Mouse (Mus musculus) gastrocnemius, adult 2 months (tissue): ENCODE measurements around the gene Il1r1. TPM values are rescaled to one million over a fixed set of nuclear protein-coding genes. Genes with fewer than 3 reads are reported as not detected.
A peak's percentile ranks its signal among the peaks of the same experiment; 100 is the strongest.

ENCODE experiments used
- DNase-seq: peaks from one replicate; pipeline ENCODE4 v3.0.0; 2022
- H3K27ac ChIP-seq: fragments of 200-600 bp; 2 replicates; pipeline ENCODE4 v1.8.1; 2022; ENCODE audit warnings: mild to moderate bottlenecking
- H3K4me3 ChIP-seq: fragments of 200-600 bp; 2 replicates; pipeline ENCODE4 v1.8.1; 2022; ENCODE audit warnings: mild to moderate bottlenecking, moderate library complexity
- CTCF ChIP-seq: fragments of 200-600 bp; IDR thresholded peaks from 2 replicates; pipeline ENCODE4 v1.8.1; 2022; ENCODE audit warnings: antibody characterized with exemption, mild to moderate bottlenecking, moderate library complexity
- intact Hi-C: fragments of 180-260 bp; cut with DNase I; formaldehyde crosslinking; loops from one replicate; pipeline ENCODE4 v1.15.1; 2025
- total RNA-seq, 2 experiments: library from RNA; stranded (reverse); gene quantifications; 2 replicates each; pipeline ENCODE4 v1.2.3; 2021

Il1r1 gene
- total RNA-seq, 2 experiments from 2014 or later: 3.0 to 3.4 TPM

- TF ChIP-seq CTCF: no peak; the same call in 1 of the 2 replicates
- intact Hi-C loops: no loop called here
These were observed 41.8 kb downstream of the Il1r1 start for GRCm38 (mm10) chr1:40266431-40267260.

GRCm38 (mm10) chr1:40267846-40268245 is 43.0 kb downstream of the Il1r1 start:
- intact Hi-C loops: no loop called here
- DNase-seq: no peak
- Histone ChIP-seq H3K4me3 (peak overlapping the region; percentile 89), H3K27ac (0 out of 2 replicates have a peak overlapping the region, but pooled peaks have one; percentile 88)
- TF ChIP-seq CTCF: no peak

More at GRCm38 (mm10) chr1:40266431-40267260, 41.8 kb downstream of the Il1r1 start:
- Histone ChIP-seq H3K4me3 (peak overlapping the region; percentile 89), H3K27ac (peak overlapping the region; percentile 88)
- peak; percentile 93 for DNase-seq

- H3K4me3 ChIP-seq: peak overlapping the region; percentile 89
- intact Hi-C loops: no loop called here
- no peak for TF ChIP-seq CTCF
- no peak for DNase-seq
- no peak overlapping the region for H3K27ac ChIP-seq
These were observed 43.7 kb downstream of the Il1r1 start for GRCm38 (mm10) chr1:40268536-40268935.

GRCm38 (mm10) chr1:40270415-40270814 is 45.5 kb downstream of the Il1r1 start:
- no peak for DNase-seq
- Histone ChIP-seq H3K4me3 (no peak overlapping the region), H3K27ac (no peak overlapping the region)
- intact Hi-C loops: no loop called here
- TF ChIP-seq CTCF: no peak

GRCm38 (mm10) chr1:40271052-40271451 is 46.2 kb downstream of the Il1r1 start:
- Histone ChIP-seq H3K27ac (no peak overlapping the region), H3K4me3 (no peak overlapping the region)
- intact Hi-C loops: no loop called here
- no peak for TF ChIP-seq CTCF
- DNase-seq: no peak

GRCm38 (mm10) chr1:40271486-40272055 is 46.7 kb downstream of the Il1r1 start:
- H3K4me3 ChIP-seq: no peak overlapping the region
- H3K27ac ChIP-seq: no peak overlapping the region
- intact Hi-C loops: no loop called here
- DNase-seq: no peak
- TF ChIP-seq CTCF: no peak

GRCm38 (mm10) chr1:40272204-40272603 is 47.3 kb downstream of the Il1r1 start:
- Histone ChIP-seq H3K4me3 (no peak overlapping the region), H3K27ac (no peak overlapping the region)
- DNase-seq: no peak
- TF ChIP-seq CTCF: no peak
- intact Hi-C loops: no loop called here

GRCm38 (mm10) chr1:40273491-40273890 is 48.6 kb downstream of the Il1r1 start:
- DNase-seq: no peak
- no peak for TF ChIP-seq CTCF
- intact Hi-C loops: no loop called here
- Histone ChIP-seq H3K27ac (no peak overlapping the region), H3K4me3 (no peak overlapping the region)

GRCm38 (mm10) chr1:40275285-40276013 is 50.6 kb downstream of the Il1r1 start:
- Histone ChIP-seq H3K27ac (peak overlapping the region; percentile 44), H3K4me3 (peak overlapping the region; percentile 32)
- no peak for DNase-seq
- intact Hi-C loops: no loop called here
- TF ChIP-seq CTCF: no peak

GRCm38 (mm10) chr1:40277944-40278343 is 53.1 kb downstream of the Il1r1 start:
- no peak for DNase-seq
- Histone ChIP-seq H3K27ac (no peak overlapping the region), H3K4me3 (no peak overlapping the region)
- TF ChIP-seq CTCF: no peak
- intact Hi-C loops: no loop called here

- DNase-seq: no peak
- no peak overlapping the region for H3K27ac ChIP-seq
- no peak for TF ChIP-seq CTCF
- no peak overlapping the region for H3K4me3 ChIP-seq
- intact Hi-C loops: no loop called here
These were observed 53.8 kb downstream of the Il1r1 start for GRCm38 (mm10) chr1:40278720-40279119.

GRCm38 (mm10) chr1:40279182-40279743 is 54.4 kb downstream of the Il1r1 start:
- no peak for TF ChIP-seq CTCF
- intact Hi-C loops: no loop called here
- Histone ChIP-seq H3K4me3 (no peak overlapping the region), H3K27ac (no peak overlapping the region)
- DNase-seq: no peak

- no peak for DNase-seq
- TF ChIP-seq CTCF: no peak
- intact Hi-C loops: no loop called here
- Histone ChIP-seq H3K27ac (no peak overlapping the region), H3K4me3 (no peak overlapping the region)
These were observed 57.1 kb downstream of the Il1r1 start for GRCm38 (mm10) chr1:40281950-40282349.
